Comparison of ENCODE assay signal across 8 mouse cellular contexts in the genomic region with DNA sequence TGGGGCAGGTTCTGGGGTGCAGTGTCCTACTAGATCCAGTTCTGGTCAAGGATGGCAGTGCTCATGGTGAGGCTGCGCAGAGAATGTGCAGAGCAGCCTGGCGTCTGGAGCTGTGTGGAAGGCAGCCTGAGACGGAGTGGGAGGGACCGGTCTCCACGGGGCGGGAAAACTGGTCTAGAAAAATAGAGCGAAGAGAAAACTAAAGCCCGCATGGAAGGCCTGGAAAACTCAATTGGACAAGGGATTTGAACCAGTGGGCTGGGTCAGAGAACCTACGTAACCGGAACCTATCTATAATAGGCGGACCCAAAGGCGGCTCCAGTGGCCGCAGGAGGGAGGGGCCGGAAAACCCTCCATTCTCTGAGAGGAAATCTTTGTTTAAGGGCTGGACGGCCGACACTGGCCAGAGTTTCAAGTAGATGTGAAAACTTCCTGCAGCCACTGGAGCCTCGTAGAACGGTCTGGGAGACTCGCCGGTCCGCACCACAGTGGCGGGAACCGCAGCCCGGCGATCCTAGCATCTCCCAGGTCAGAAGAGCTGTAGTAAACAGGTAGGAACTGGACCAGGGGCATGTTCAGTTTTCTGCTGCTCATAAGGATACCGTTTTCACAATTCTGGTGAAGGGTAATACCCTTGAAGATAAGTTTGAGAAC. TPM values are rescaled to one million over a fixed set of nuclear protein-coding genes. Genes with fewer than 3 reads are reported as not detected.
DNase-seq lines count a peak whose midpoint lies in the region; ATAC-seq lines count a peak whose summit lies in the region.

A gene (plus strand): TSS at position 399 of the 654 bp plus-strand sequence.

- peak within 1 kb of the TSS; percentile 72 for H3K4me2 ChIP-seq in heart, embryonic 13.5 days
- peak within 1 kb of the TSS; percentile 77 for H3K4me2 ChIP-seq in liver, embryonic 12.5 days
- peak within 1 kb of the TSS; percentile 56 for H3K4me2 ChIP-seq in stomach, embryonic 15.5 days

- no peaks in the 10 kb centered on the region for H3K9me3 ChIP-seq in heart, embryonic 13.5 days
- H3K9me3 ChIP-seq in liver, embryonic 12.5 days (replicated peaks) = no peaks in the 10 kb centered on the region
- H3K9me3 ChIP-seq in stomach, embryonic 15.5 days = no peaks in the 10 kb centered on the region

- H3K36me3 ChIP-seq in heart, embryonic 13.5 days = peaks cover 17% of the 10 kb centered on the region
- H3K36me3 ChIP-seq in liver, embryonic 12.5 days = peaks cover 20% of the 10 kb centered on the region
- no peaks in the 10 kb centered on the region; the same call in 1 of the 2 replicates for H3K36me3 ChIP-seq in stomach, embryonic 15.5 days

- peak within 1 kb of the TSS; percentile 87 for H3K9ac ChIP-seq in heart, embryonic 13.5 days
- H3K9ac ChIP-seq in liver, embryonic 12.5 days = peak within 1 kb of the TSS; percentile 80
- H3K9ac ChIP-seq in stomach, embryonic 15.5 days = peak within 1 kb of the TSS; percentile 46

- H3K4me3 ChIP-seq in brown adipose tissue, adult 24 weeks (ENCODE audit: insufficient read depth, low read depth, low read length) = peak within 1 kb of the TSS; percentile 81
- peak within 1 kb of the TSS; percentile 74 for H3K4me3 ChIP-seq in heart, embryonic 13.5 days
- peak within 1 kb of the TSS; percentile 74 for H3K4me3 ChIP-seq in liver, embryonic 12.5 days
- H3K4me3 ChIP-seq in stomach, embryonic 15.5 days (replicated peaks) = peak within 1 kb of the TSS; percentile 62

- H3K27ac ChIP-seq in brown adipose tissue, adult 24 weeks (replicated peaks; ENCODE audit: low read depth, low read length) = peak within 1 kb of the TSS; percentile 79
- peak within 1 kb of the TSS; percentile 96 for H3K27ac ChIP-seq in heart, embryonic 13.5 days (replicated peaks)
- H3K27ac ChIP-seq in liver, embryonic 12.5 days = peak within 1 kb of the TSS; percentile 84
- H3K27ac ChIP-seq in stomach, embryonic 15.5 days = peak within 1 kb of the TSS; percentile 94

- H3K4me1 ChIP-seq in brown adipose tissue, adult 24 weeks (ENCODE audit: control insufficient read depth, insufficient read depth, insufficient read length, low read length) = no peaks in the 10 kb centered on the region
- peaks cover 15% of the 10 kb centered on the region for H3K4me1 ChIP-seq in heart, embryonic 13.5 days
- H3K4me1 ChIP-seq in liver, embryonic 12.5 days = peaks cover 38% of the 10 kb centered on the region
- no peaks in the 10 kb centered on the region for H3K4me1 ChIP-seq in stomach, embryonic 15.5 days

- peak; percentile 90 for ATAC-seq in heart, embryonic 13.5 days (ENCODE audit: extremely low read depth, insufficient number of reproducible peaks, low FRiP score, low TSS enrichment)
- peak; percentile 80 for ATAC-seq in liver, embryonic 12.5 days
- peak; percentile 97 for ATAC-seq in stomach, embryonic 15.5 days (ENCODE audit: insufficient read depth, low FRiP score, low read depth)

- WGBS in heart, embryonic 13.5 days = 3% methylated on average over 26 of the region's 26 CpGs
- 5% methylated on average over 26 of the region's 26 CpGs for WGBS in liver, embryonic 12.5 days (ENCODE audit: insufficient replicate concordance)
- 2% methylated on average over 26 of the region's 26 CpGs for WGBS in stomach, embryonic 15.5 days

- H3K27me3 ChIP-seq in heart, embryonic 13.5 days (replicated peaks) = no peaks in the 10 kb centered on the region
- no peaks in the 10 kb centered on the region for H3K27me3 ChIP-seq in liver, embryonic 12.5 days (replicated peaks)
- no peaks in the 10 kb centered on the region for H3K27me3 ChIP-seq in stomach, embryonic 15.5 days (replicated peaks)

- peak; percentile 58 for DNase-seq in CD4-positive, CD25-positive, alpha-beta regulatory T cell, adult 2 months (ENCODE audit: low read depth, low spot score)
- peak; percentile 71 for DNase-seq in fat pad, adult 2 months (ENCODE audit: extremely low read depth, low read depth, low spot score)
- DNase-seq in kidney, postnatal 10 days = peak; percentile 92
- peak; percentile 58 for DNase-seq in natural killer cell, adult 2 months (ENCODE audit: low spot score in 2 of 2)

RNA-seq across cellular contexts. Expression of the gene that starts here (rescaled TPM):
- polyA plus RNA-seq in brown adipose tissue, adult 24 weeks (2012; ENCODE audit: insufficient read depth, insufficient read length, missing spikeins) = 2.9 and 3.3 TPM in 2 replicates
- 6.4 and 6.5 TPM in 2 replicates for polyA plus RNA-seq in heart, embryonic 13.5 days (2015; fragmentation: Nextera tagmentation; extraction: Ambion mirVana)
- 6.1 and 6.4 TPM in 2 replicates for polyA plus RNA-seq in liver, embryonic 12.5 days (2016; fragmentation: Nextera tagmentation; extraction: Ambion mirVana)
- 10.1 and 10.9 TPM in 2 replicates for polyA plus RNA-seq in stomach, embryonic 15.5 days (2015; fragmentation: Nextera tagmentation; extraction: Ambion mirVana)

Comparison
In these comparisons a context has a peak if more than half of its experiments do, and no peak if none do; other contexts are left out.
1. Peak in every context shown above with its lines: DNase-seq, ATAC-seq, H3K4me3 ChIP-seq and H3K27ac ChIP-seq.